Mouse (Mus musculus): Measurements from ENCODE around the gene Zfp706. TPM values are rescaled to one million over a fixed set of nuclear protein-coding genes. Genes with fewer than 3 reads are reported as not detected.

The Zfp706 gene
- polyA plus RNA-seq, 1 experiment from 2014 or later: 459 TPM

- H3K9me3 ChIP-seq: no peaks in the 10 kb centered on the region
- H3K4me1 ChIP-seq (replicated peaks): peaks cover 18% of the 10 kb centered on the region
- no peak overlapping the region for H3K9ac ChIP-seq
- H3K27me3 ChIP-seq: no peaks in the 10 kb centered on the region
- no peak overlapping the region for H3K4me3 ChIP-seq
- WGBS: 76% methylated on average over 6 of the region's 6 CpGs
- ATAC-seq (ENCODE audit: low FRiP score): no peak
- no peaks in the 10 kb centered on the region for H3K36me3 ChIP-seq
- no peak overlapping the region for H3K4me2 ChIP-seq
- H3K27ac ChIP-seq: peak overlapping the region; percentile 69
These were observed 34.3 kb downstream of the Zfp706 start for GRCm38 (mm10) chr15:36973290-36973689.

- no peaks in the 10 kb centered on the region for H3K9me3 ChIP-seq
- H3K27ac ChIP-seq: no peak overlapping the region; the same call in 1 of the 2 replicates
- no peaks in the 10 kb centered on the region for H3K36me3 ChIP-seq
- H3K9ac ChIP-seq: no peak overlapping the region
- no peak for ATAC-seq (ENCODE audit: low FRiP score)
- peaks cover 39% of the 10 kb centered on the region for H3K4me1 ChIP-seq (replicated peaks)
- 89% methylated on average over 5 of the region's 5 CpGs for WGBS
- H3K4me3 ChIP-seq: no peak overlapping the region
- H3K4me2 ChIP-seq: no peak overlapping the region
- H3K27me3 ChIP-seq: no peaks in the 10 kb centered on the region
These were observed 37.8 kb downstream of the Zfp706 start for GRCm38 (mm10) chr15:36969794-36970193.

- 26% methylated on average over 1 of the region's 1 CpGs for WGBS
- Histone ChIP-seq H3K27ac (peak overlapping the region; percentile 97), H3K27me3 (no peaks in the 10 kb centered on the region), H3K36me3 (no peaks in the 10 kb centered on the region), H3K9ac (peak overlapping the region; percentile 69), H3K4me1 (replicated peaks) (peaks cover 35% of the 10 kb centered on the region), H3K4me3 (peak overlapping the region; percentile 31), H3K9me3 (no peaks in the 10 kb centered on the region), H3K4me2 (peak overlapping the region; percentile 58)
- ATAC-seq (ENCODE audit: low FRiP score): no peak
These were observed 39.3 kb downstream of the Zfp706 start for GRCm38 (mm10) chr15:36968295-36968694.

- Histone ChIP-seq H3K9ac (peak overlapping the region; percentile 69), H3K4me3 (peak overlapping the region; percentile 31), H3K4me2 (peak overlapping the region; percentile 58), H3K27me3 (no peaks in the 10 kb centered on the region), H3K9me3 (no peaks in the 10 kb centered on the region), H3K36me3 (no peaks in the 10 kb centered on the region), H3K4me1 (replicated peaks) (peaks cover 33% of the 10 kb centered on the region), H3K27ac (peak overlapping the region; percentile 97)
- WGBS: 10% methylated on average over 24 of the region's 24 CpGs
- ATAC-seq (ENCODE audit: low FRiP score): peak; percentile 93
These were observed 40.0 kb downstream of the Zfp706 start for GRCm38 (mm10) chr15:36967381-36968211.

- peak overlapping the region; percentile 97 for H3K27ac ChIP-seq
- peaks cover 33% of the 10 kb centered on the region for H3K4me1 ChIP-seq (replicated peaks)
- no peaks in the 10 kb centered on the region for H3K27me3 ChIP-seq
- ATAC-seq (ENCODE audit: low FRiP score): peak; percentile 62
- 32% methylated on average over 7 of the region's 7 CpGs for WGBS
- peak overlapping the region; percentile 58 for H3K4me2 ChIP-seq
- H3K9ac ChIP-seq: peak overlapping the region; percentile 69
- H3K4me3 ChIP-seq: peak overlapping the region; percentile 31
- H3K9me3 ChIP-seq: no peaks in the 10 kb centered on the region
- no peaks in the 10 kb centered on the region for H3K36me3 ChIP-seq
These were observed 40.6 kb downstream of the Zfp706 start for GRCm38 (mm10) chr15:36966940-36967339.

GRCm38 (mm10) chr15:36966466-36966865 lies 41.1 kb downstream of the Zfp706 start:
- H3K27ac ChIP-seq: peak overlapping the region; percentile 97
- no peaks in the 10 kb centered on the region for H3K9me3 ChIP-seq
- H3K36me3 ChIP-seq: no peaks in the 10 kb centered on the region
- WGBS: 82% methylated on average over 2 of the region's 2 CpGs
- H3K4me2 ChIP-seq: peak overlapping the region; percentile 58; the same call in 1 of the 2 replicates
- H3K27me3 ChIP-seq: no peaks in the 10 kb centered on the region
- peaks cover 33% of the 10 kb centered on the region for H3K4me1 ChIP-seq (replicated peaks)
- no peak for ATAC-seq (ENCODE audit: low FRiP score)
- H3K4me3 ChIP-seq: no peak overlapping the region
- peak overlapping the region; percentile 69 for H3K9ac ChIP-seq

DNA sequence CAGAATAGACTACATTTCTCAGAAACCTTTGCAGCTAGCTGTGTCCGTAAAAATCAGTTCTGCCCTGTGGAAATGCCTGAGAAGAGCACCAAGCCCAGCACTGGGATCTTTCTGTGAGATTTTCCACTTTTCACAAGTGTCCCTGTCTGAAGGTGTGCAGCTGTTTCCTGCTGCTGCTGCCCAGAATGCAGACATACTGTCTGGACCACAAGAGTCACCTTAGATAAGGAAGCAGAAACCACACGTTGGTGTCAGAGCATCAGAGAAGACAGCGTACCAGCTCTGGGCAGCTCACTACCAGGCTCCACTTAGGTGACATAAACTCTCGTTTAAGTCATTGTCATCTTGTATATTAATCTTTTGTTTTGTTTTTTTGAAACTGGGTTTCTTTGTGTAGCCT lies 41.8 kb downstream of the Zfp706 start:
- 95% methylated on average over 4 of the region's 4 CpGs for WGBS

GRCm38 (mm10) chr15:36962931-36963330 lies 44.6 kb downstream of the Zfp706 start:
- WGBS: 93% methylated on average over 6 of the region's 6 CpGs
- Histone ChIP-seq H3K36me3 (no peaks in the 10 kb centered on the region), H3K27ac (no peak overlapping the region), H3K4me1 (replicated peaks) (peaks cover 27% of the 10 kb centered on the region), H3K27me3 (no peaks in the 10 kb centered on the region), H3K4me3 (no peak overlapping the region), H3K4me2 (no peak overlapping the region), H3K9me3 (no peaks in the 10 kb centered on the region), H3K9ac (no peak overlapping the region)
- ATAC-seq (ENCODE audit: low FRiP score): no peak

More for the DNA sequence above, 41.8 kb downstream of the Zfp706 start:
- no peak overlapping the region for H3K4me2 ChIP-seq
- no peak overlapping the region for H3K9ac ChIP-seq
- no peak for ATAC-seq (ENCODE audit: low FRiP score)
- peaks cover 35% of the 10 kb centered on the region for H3K4me1 ChIP-seq (replicated peaks)
- H3K27ac ChIP-seq: 0 out of 2 replicates have a peak overlapping the region, but pooled peaks have one; percentile 97
- no peaks in the 10 kb centered on the region for H3K9me3 ChIP-seq
- no peak overlapping the region for H3K4me3 ChIP-seq
- H3K27me3 ChIP-seq: no peaks in the 10 kb centered on the region
- no peaks in the 10 kb centered on the region for H3K36me3 ChIP-seq

- Histone ChIP-seq H3K9ac (no peak overlapping the region), H3K27me3 (no peaks in the 10 kb centered on the region), H3K27ac (peak overlapping the region; percentile 26; the same call in 1 of the 2 replicates), H3K9me3 (no peaks in the 10 kb centered on the region), H3K36me3 (no peaks in the 10 kb centered on the region), H3K4me1 (replicated peaks) (peaks cover 10% of the 10 kb centered on the region), H3K4me3 (no peak overlapping the region), H3K4me2 (no peak overlapping the region)
- ATAC-seq (ENCODE audit: low FRiP score): no peak
- WGBS: 93% methylated on average over 4 of the region's 4 CpGs
These were observed 46.7 kb downstream of the Zfp706 start for GRCm38 (mm10) chr15:36960876-36961237.

- H3K9me3 ChIP-seq: no peaks in the 10 kb centered on the region
- peak overlapping the region; percentile 26; the same call in 1 of the 2 replicates for H3K27ac ChIP-seq
- H3K36me3 ChIP-seq: no peaks in the 10 kb centered on the region
- 60% methylated on average over 17 of the region's 17 CpGs for WGBS
- H3K4me3 ChIP-seq: no peak overlapping the region
- H3K4me2 ChIP-seq: 0 out of 2 replicates have a peak overlapping the region, but pooled peaks have one; percentile 6
- 0 out of 2 replicates have a peak, but pooled peaks cover under 1% of the 10 kb centered on the region for H3K27me3 ChIP-seq
- peak; percentile 44; the same call in 1 of the 2 replicates for ATAC-seq (ENCODE audit: low FRiP score)
- H3K4me1 ChIP-seq (replicated peaks): peaks cover 10% of the 10 kb centered on the region
- no peak overlapping the region for H3K9ac ChIP-seq
These were observed 47.3 kb downstream of the Zfp706 start for GRCm38 (mm10) chr15:36960010-36960875.

- H3K9ac ChIP-seq: no peak overlapping the region
- peaks cover 10% of the 10 kb centered on the region for H3K4me1 ChIP-seq (replicated peaks)
- ATAC-seq (ENCODE audit: low FRiP score): no peak
- no peak overlapping the region for H3K4me2 ChIP-seq
- 92% methylated on average over 3 of the region's 3 CpGs for WGBS
- no peaks in the 10 kb centered on the region for H3K36me3 ChIP-seq
- H3K4me3 ChIP-seq: no peak overlapping the region
- H3K27ac ChIP-seq: no peak overlapping the region
- H3K9me3 ChIP-seq: no peaks in the 10 kb centered on the region
- peaks cover 8% of the 10 kb centered on the region; the same call in 1 of the 2 replicates for H3K27me3 ChIP-seq
These were observed 51.4 kb downstream of the Zfp706 start for GRCm38 (mm10) chr15:36956221-36956620.

DNA sequence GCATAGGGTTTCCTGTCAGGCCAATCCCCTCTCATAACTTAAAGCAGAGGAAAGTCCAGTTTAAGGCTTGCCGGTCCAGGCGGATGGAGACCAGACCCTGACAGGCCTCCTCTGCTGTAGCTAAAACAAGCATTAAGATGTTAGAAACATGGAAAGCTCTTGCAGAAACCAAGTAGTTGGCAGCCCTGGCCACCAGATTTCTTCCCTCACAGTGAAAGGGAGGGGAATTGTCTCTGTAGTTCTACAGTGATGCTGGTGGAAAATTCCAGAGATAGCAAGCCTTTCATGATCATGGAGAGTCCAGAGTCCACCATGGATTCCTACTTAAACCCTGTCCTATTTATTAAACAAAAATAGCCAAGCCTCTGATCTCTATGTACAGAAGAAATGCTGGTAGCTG lies 57.3 kb downstream of the Zfp706 start:
- Histone ChIP-seq H3K27ac (no peak overlapping the region), H3K4me1 (replicated peaks) (peaks cover 4% of the 10 kb centered on the region), H3K36me3 (no peaks in the 10 kb centered on the region), H3K9me3 (no peaks in the 10 kb centered on the region), H3K9ac (no peak overlapping the region), H3K27me3 (peaks cover 8% of the 10 kb centered on the region; the same call in 1 of the 2 replicates), H3K4me3 (no peak overlapping the region), H3K4me2 (no peak overlapping the region)
- ATAC-seq (ENCODE audit: low FRiP score): no peak
- WGBS: 89% methylated on average over 2 of the region's 2 CpGs

All from hindbrain, embryonic 13.5 days (tissue).